Mouse (Mus musculus) ovary, postnatal 10 days (tissue): ENCODE results near the gene Samd14.

Source experiments
- DNase-seq: peaks from one replicate; pipeline ENCODE4 v3.0.0; 2022; ENCODE audit warnings: low spot score

Gene Samd14

DNA sequence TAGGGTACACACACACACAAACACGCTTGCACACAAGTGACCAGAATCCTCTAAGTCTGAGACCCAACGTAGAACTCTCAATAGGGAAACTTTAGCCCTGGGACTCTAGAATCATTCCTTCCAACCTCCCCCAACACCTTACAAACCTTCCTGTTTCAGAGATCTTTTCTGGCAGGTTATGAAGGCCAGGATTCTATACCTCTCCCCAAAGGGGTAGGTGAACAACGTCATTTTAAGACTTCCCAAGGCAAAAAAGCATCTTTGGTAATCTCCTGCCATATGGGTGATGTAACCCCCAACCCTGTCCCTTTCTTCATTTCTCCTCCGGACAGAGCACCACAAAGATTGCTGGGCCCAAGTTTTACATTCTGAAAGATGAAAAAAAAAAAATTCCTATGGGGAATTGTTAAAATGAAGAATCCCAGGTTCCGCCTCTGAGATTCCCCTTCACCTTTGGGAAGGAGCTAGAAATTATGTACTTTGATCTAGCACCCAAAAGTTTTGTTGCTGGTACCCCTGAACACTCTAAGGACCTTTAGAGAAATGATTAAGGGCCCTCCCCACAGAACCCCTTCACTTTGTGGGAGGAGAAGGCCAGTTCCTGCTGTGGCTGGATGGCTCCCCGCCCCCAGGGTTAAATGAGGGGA, 19.5 kb upstream of the Samd14 start:
- DNase-seq: no peak

DNA sequence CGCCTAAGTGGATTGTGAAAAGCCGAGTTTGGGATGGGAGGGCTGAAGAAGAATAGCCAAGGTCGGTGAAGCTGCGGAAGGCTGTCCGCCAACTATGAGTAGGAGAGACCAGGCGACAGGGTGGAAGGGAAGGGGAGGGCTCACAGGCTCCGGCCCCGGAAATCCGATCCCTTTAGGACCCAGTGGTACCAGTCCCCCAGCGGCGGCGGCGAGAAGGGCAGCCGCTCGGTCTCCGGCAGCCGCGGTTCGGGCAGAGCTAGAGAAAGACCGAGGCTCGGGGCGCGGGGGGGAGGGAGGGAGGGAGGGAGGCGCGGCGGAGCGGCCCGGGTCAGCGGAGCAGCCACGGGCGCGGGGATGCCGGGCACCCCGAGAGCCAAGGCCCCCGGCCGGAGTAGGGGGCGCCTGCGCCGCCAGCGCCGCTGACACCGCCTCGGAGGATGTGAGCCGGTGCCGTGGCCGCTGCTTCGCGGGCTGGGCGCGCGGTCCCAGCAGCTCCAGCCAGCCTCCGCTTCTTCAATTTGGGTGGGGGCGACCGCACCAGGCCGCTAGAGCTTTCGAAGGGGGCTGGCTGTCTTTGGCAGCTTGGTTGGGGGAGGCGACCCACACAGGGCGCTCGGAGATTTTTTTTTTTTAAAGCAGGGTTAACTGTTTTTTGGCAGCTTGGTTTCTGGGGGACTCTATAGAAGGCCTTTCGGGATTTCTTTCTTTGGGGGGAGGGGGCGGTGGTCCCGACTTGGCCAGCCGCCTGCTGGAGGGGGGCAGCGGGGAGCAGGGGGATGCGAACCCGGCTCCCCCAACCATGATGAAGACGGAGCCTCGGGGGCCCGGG, 18.7 kb upstream of the Samd14 start, which contains the start of gene Ppp1r9b:
Gene Ppp1r9b, plus strand, starts transcription at position 287 of the 829 bp plus-strand sequence.
- DNase-seq: peak; percentile 79

GRCm38 (mm10) chr11:94991641-94992479, 17.8 kb upstream of the Samd14 start:
- DNase-seq: no peak

- no peak for DNase-seq
These were observed 17.3 kb upstream of the Samd14 start for GRCm38 (mm10) chr11:94992480-94992753.

DNA sequence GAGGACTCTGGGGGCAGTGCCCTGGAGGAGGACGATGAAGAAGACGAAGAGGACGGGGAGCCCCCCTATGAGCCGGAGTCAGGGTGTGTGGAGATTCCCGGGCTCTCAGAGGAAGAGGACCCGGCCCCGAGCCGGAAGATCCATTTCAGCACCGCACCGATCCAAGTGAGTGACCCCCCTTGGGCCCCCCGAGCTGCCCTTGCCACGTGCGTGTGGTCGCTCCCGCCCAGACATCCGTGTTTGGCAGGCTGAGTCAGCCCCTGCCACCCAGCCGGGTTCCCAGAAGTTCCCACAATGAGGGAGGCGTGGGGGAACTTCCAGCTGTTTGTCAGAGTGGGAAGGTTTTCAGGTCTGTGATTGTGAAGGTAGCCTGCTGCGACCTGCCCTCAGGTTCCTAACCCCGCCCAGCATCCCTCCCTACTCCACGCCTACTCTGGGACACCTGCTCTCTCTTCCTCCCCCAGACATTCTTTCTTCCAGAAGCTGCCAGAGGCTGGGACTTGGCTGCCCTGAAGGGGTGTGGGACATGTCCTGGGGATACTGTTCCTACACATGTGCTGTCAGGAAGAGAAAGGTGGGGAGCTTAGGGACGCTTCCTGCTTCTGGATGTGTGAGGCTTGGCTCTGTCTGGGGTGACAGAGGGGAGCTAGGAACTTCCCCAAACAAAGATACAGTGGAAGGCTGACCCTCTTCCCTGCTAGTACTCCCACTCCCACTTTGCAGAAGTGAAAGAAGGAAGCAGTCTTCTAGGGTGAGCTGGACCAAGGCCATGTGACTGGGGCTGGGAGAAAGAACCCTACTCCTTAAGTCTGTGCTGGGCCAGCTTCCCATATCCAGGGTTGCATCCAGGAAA, 16.7 kb upstream of the Samd14 start:
- DNase-seq: no peak

- no peak for DNase-seq
These were observed 15.4 kb upstream of the Samd14 start for GRCm38 (mm10) chr11:94994208-94994814.

- DNase-seq: no peak
These were observed 14.5 kb upstream of the Samd14 start for GRCm38 (mm10) chr11:94994947-94995772.

DNA sequence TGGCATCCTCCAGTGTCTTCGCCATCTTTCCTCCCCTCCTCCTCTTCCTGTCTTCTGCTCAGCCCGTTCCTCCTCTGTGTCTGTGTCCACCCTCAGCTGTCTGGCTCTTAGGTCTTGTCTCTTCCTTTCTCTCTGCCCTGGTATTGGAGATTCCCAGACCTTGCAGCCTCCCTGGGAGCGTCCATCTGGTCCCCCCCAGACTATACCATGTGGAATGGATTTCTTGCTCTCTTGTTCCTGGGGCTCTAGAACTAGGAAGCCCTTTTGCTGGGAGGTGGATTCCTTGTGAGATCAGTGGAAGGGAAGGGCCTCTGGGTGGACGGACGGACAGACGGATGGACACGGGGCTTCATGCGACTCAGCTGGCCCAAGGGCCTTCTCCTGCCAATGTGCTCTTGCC, 13.6 kb upstream of the Samd14 start:
- DNase-seq: no peak

DNA sequence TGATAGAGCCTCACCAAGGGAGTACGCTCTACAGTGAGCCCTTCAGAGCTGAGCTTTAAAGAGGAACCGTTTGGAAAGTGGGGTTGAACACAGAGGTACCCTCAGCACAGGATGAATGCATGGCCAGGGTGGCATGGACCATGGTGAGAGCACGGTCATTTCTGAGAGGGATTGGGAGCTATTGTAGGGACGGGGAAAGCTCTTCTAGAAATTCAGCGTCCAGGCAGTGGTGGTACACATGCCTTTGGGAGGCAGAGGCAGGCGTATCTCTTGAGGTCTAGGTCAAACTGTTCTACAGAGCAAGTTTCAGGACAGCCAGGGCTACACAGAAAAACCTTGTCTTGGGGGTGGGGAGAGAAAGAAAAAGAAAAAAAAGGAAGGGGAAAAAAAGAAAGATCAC, 12.7 kb upstream of the Samd14 start:
- no peak for DNase-seq

- DNase-seq: no peak
These were observed 12.1 kb upstream of the Samd14 start for GRCm38 (mm10) chr11:94997596-94997995.

DNA sequence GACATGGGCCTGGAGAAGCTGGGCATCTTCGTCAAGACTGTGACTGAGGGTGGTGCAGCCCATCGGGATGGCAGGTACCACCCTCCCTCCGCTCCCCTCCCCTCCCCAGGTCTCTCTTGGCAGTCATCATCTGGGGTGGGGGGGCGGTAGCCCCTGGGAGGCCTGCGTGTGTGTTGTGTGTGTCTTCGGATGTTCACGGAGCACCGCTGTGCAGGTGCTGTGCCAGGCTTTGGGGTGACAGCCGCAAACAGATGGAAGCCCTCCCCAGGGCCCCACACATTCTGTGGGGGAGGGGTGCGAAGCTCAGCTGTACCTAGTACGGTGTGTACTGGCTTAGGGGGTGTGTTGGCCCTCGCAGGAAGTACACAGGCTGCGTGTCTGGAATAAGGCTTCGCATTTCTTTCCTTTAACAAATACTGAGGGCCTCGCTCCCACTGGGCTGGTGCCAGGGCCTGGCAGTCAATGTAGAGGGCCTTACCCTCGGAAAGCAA, 11.6 kb upstream of the Samd14 start:
- no peak for DNase-seq

DNA sequence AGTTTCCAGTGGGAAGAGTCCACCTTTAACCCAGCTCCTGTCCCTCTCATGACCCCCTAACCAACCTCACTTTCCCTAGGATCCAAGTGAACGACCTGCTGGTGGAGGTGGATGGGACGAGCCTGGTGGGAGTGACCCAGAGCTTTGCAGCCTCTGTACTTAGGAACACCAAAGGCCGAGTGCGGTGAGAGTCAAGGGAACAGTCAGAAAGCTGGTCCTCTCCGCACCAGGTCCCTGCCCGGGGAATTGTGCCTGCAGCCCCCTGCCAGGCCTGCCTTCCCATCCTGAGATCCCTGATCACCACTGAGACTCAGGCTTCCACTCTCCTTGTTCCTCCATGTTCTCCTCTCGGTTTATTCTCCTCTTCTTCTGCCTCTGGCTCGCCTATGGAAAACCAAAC, 9.6 kb upstream of the Samd14 start:
- no peak for DNase-seq

DNA sequence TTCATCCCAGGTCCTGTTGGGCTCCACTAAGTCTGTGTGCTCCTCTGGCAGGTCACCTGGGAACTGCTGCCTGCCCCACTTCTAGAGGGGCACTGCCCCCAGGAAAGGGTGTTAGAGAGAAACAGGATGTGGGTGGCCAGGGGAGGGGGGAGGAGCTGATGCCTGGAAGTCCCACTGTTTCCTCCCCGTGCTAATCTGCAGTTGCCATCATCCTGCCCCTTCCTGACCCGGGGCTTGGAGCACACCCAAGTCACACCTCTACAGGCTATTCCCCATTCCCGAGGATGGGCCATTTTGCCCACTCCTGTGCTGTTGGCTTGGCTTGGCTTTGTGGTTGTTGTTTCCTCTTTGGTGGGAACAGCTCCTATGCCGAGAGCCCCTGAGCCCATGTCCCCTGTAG, 9.1 kb upstream of the Samd14 start:
- no peak for DNase-seq

DNA sequence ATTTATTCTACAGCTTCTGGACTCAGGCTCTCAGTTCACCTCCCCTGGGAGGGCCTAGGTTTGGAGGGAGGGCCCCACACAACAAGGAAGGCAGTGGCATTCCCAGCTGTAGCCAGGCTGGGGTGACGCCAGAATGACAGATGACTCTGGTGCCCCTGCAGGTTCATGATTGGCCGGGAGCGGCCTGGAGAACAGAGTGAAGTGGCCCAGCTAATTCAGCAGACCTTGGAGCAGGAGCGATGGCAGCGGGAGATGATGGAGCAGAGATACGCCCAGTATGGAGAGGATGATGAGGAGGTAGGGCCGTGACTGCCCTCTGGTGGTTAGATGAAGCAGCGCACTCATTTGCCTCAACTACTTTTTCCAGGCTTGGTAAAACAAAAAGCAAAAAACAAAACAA, 8.6 kb upstream of the Samd14 start:
- no peak for DNase-seq

DNA sequence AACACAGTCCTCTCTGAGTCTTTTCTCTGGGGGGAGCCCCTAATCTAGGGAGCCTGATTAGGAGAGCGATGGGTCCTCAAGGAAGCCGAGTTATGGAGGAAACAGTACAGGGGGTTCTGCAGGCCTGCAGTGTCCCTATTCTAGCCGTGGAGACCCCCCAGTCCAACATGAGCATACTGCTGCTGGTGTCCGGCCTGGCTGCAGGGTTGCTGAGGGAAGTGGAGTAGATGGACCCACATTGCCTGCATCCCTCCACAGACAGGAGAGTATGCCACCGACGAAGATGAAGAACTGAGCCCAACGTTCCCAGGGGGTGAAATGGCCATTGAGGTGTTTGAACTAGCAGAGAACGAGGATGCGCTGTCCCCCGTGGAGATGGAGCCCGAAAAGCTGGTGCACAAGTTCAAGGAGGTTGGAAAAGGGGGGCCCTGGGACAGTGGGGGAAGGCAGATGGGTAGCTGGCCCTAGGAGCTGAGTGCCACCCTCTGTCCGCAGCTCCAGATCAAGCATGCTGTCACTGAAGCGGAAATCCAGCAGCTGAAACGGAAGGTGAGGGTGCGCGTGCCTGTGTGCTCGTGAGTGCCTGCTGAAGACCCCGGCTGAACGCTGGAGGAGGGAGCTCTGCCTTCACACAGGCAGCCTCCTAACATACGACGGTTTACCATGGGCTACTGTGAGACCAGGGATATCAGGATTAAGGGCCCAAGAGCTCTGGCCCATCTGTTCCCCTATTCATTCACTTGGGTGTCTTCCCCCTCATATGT, 7.9 kb upstream of the Samd14 start:
- DNase-seq: no peak

- no peak for DNase-seq
These were observed 7.0 kb upstream of the Samd14 start for GRCm38 (mm10) chr11:95002705-95003104.

GRCm38 (mm10) chr11:95004136-95004936, 5.3 kb upstream of the Samd14 start:
- DNase-seq: no peak

DNA sequence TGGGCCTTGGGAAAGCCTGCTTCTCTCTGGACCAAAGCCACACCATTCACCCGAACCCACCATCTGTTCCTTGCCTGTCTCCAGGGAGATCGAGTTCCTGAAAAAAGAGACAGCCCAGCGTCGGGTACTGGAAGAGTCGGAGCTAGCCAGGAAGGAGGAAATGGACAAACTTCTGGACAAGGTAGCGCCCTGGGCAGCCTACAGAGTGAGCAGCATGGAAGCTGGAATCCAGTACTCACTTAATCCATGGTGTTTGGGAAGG, 4.8 kb upstream of the Samd14 start:
- no peak for DNase-seq

DNA sequence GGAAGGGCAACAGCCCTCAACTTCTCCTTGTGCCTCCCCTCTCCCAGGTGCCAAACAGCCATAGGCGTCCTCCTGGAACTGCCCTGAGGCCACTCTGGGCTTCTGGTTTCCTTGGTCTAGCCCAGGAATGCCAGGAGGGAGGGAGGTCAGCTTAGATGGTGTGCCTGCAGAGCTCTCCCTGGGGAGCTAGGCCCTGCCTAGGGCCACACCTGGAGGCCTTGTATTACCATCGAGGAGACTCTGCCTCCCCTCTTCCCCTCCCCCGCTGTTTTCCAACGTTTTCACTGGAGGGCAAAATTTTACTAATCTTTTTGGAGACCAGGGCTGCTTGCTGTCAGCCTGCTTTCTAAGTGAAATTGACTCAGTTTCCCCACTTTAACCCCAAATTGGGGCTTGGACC, 3.6 kb upstream of the Samd14 start:
- no peak for DNase-seq
